Mouse (Mus musculus) bone marrow, adult 2 months (tissue): ENCODE results near the gene Pfkfb2.

Experiments used
- CTCF ChIP-seq: fragments of 200-500 bp; IDR thresholded peaks from 2 replicates; pipeline ENCODE4 v1.5.1; 2011; ENCODE audit warnings: low read length, control low read depth; ENCODE audit not compliant: control insufficient read depth, insufficient read depth
- POLR2A ChIP-seq: fragments of 200-500 bp; IDR thresholded peaks from 2 replicates; pipeline ENCODE4 v1.6.1; 2011; ENCODE audit warnings: low read depth, mild to moderate bottlenecking, control low read depth, low read length, borderline replicate concordance; ENCODE audit not compliant: control insufficient read depth

- TF ChIP-seq POLR2A (no peak), CTCF (no peak)
Observed at GRCm38 (mm10) chr1:130644103-130644502, 85.0 kb downstream of the Pfkfb2 start.
